Mouse (Mus musculus): ENCODE measurements around the gene Zfhx3.

GRCm38 (mm10) chr8:108662766-108663165 lies 720.3 kb downstream of the Zfhx3 start:
- TF ChIP-seq CTCF (IDR thresholded peaks at IDR 0.05; ENCODE audit: low read depth) = no peak
- TF ChIP-seq EP300 (IDR thresholded peaks at IDR 0.05; ENCODE audit: low read depth) = no peak

All from liver, embryonic 14.5 days (tissue).